Mouse (Mus musculus) limb, embryonic 15.5 days (tissue): ENCODE measurements around the gene Cela2a. TPM values are rescaled to one million over a fixed set of nuclear protein-coding genes. Genes with fewer than 3 reads are reported as not detected.

Experiments used
- ATAC-seq: fragments of 200-750 bp; cut with Nextera tagmentation; 2 replicates; pipeline ENCODE4 v1.8.0; 2017; ENCODE audit warnings: low read depth, moderate TSS enrichment; ENCODE audit not compliant: insufficient number of reproducible peaks, low FRiP score, low TSS enrichment
- H3K27ac ChIP-seq: fragments of 300-500 bp; sonication (generic); 2 replicates; pipeline ENCODE4 v1.5.1; 2015; ENCODE audit warnings: moderate library complexity, mild to moderate bottlenecking, inconsistent platforms
- H3K27me3 ChIP-seq: fragments of 300-500 bp; sonication (generic); 2 replicates; pipeline ENCODE4 v1.6.1; 2015; ENCODE audit warnings: inconsistent platforms
- H3K36me3 ChIP-seq: fragments of 300-500 bp; sonication (generic); 2 replicates; pipeline ENCODE4 v1.6.1; 2015; ENCODE audit warnings: inconsistent platforms
- H3K4me1 ChIP-seq: fragments of 300-500 bp; sonication (generic); 2 replicates; pipeline ENCODE4 v1.6.1; 2015; ENCODE audit warnings: inconsistent platforms
- H3K4me2 ChIP-seq: fragments of 300-500 bp; sonication (generic); 2 replicates; pipeline ENCODE4 v1.6.1; 2015; ENCODE audit warnings: mild to moderate bottlenecking, inconsistent platforms
- H3K4me3 ChIP-seq: fragments of 300-500 bp; sonication (generic); 2 replicates; pipeline ENCODE4 v1.5.1; 2015; ENCODE audit warnings: mild to moderate bottlenecking, inconsistent platforms
- H3K9ac ChIP-seq: fragments of 300-500 bp; sonication (generic); 2 replicates; pipeline ENCODE4 v1.6.1; 2015; ENCODE audit warnings: inconsistent platforms
- H3K9me3 ChIP-seq: fragments of 300-500 bp; sonication (generic); 2 replicates; pipeline ENCODE4 v1.6.1; 2016; ENCODE audit warnings: inconsistent platforms
- WGBS: fragments of 180-500 bp; shearing (Covaris S2); methylation state at CpG from one replicate; pipeline ENCODE4 v1.1.7; 2015; 5-methylcytosine and 5-hydroxymethylcytosine counted together
- polyA plus RNA-seq: library from polyadenylated mRNA; unstranded; fragments of >200 nt; fragmentation: Nextera tagmentation; extraction: Ambion mirVana; gene quantifications from 2 replicates; pipeline ENCODE4 v1.2.1, GENCODE M21; 2015

Cela2a gene
- polyA plus RNA-seq, 1 experiment from 2014 or later = not detected

- no peak overlapping the region for H3K4me3 ChIP-seq
- no peaks in the 10 kb centered on the region for H3K9me3 ChIP-seq
- WGBS = 75% methylated on average over 10 of the region's 10 CpGs
- H3K9ac ChIP-seq = no peak overlapping the region
- no peaks in the 10 kb centered on the region for H3K27me3 ChIP-seq
- H3K4me2 ChIP-seq = no peak overlapping the region
- no peak overlapping the region for H3K27ac ChIP-seq
- H3K4me1 ChIP-seq = 0 out of 2 replicates have a peak, but pooled peaks cover 6% of the 10 kb centered on the region
- no peak for ATAC-seq
- peaks cover 29% of the 10 kb centered on the region for H3K36me3 ChIP-seq
Observed at GRCm38 (mm10) chr4:141817706-141818105, 8.3 kb downstream of the Cela2a start.

GRCm38 (mm10) chr4:141816776-141817655 is 8.9 kb downstream of the Cela2a start:
- Histone ChIP-seq H3K36me3 (peaks cover 36% of the 10 kb centered on the region), H3K9me3 (no peaks in the 10 kb centered on the region), H3K4me2 (no peak overlapping the region), H3K9ac (no peak overlapping the region), H3K27me3 (no peaks in the 10 kb centered on the region), H3K4me3 (no peak overlapping the region), H3K4me1 (0 out of 2 replicates have a peak, but pooled peaks cover 6% of the 10 kb centered on the region), H3K27ac (no peak overlapping the region)
- WGBS = 72% methylated on average over 14 of the region's 14 CpGs
- ATAC-seq = no peak

- H3K9me3 ChIP-seq = no peaks in the 10 kb centered on the region
- H3K9ac ChIP-seq = no peak overlapping the region
- H3K4me3 ChIP-seq = no peak overlapping the region
- no peak overlapping the region for H3K27ac ChIP-seq
- H3K27me3 ChIP-seq = no peaks in the 10 kb centered on the region
- peaks cover 43% of the 10 kb centered on the region for H3K36me3 ChIP-seq
- no peak for ATAC-seq
- no peak overlapping the region for H3K4me2 ChIP-seq
- WGBS = 85% methylated on average over 7 of the region's 7 CpGs
- H3K4me1 ChIP-seq = 0 out of 2 replicates have a peak, but pooled peaks cover 6% of the 10 kb centered on the region
Observed at GRCm38 (mm10) chr4:141816267-141816666, 9.7 kb downstream of the Cela2a start.

GRCm38 (mm10) chr4:141811375-141811774 is 14.6 kb downstream of the Cela2a start:
- ATAC-seq = no peak
- Histone ChIP-seq H3K27ac (no peak overlapping the region), H3K4me1 (no peaks in the 10 kb centered on the region), H3K4me3 (no peak overlapping the region), H3K9ac (no peak overlapping the region), H3K9me3 (no peaks in the 10 kb centered on the region), H3K4me2 (no peak overlapping the region), H3K36me3 (peaks cover 92% of the 10 kb centered on the region), H3K27me3 (no peaks in the 10 kb centered on the region)
- 94% methylated on average over 7 of the region's 7 CpGs for WGBS

GRCm38 (mm10) chr4:141810975-141811374 is 15.0 kb downstream of the Cela2a start:
- Histone ChIP-seq H3K9me3 (no peaks in the 10 kb centered on the region), H3K36me3 (peaks cover 94% of the 10 kb centered on the region), H3K4me1 (no peaks in the 10 kb centered on the region), H3K4me2 (no peak overlapping the region), H3K27ac (no peak overlapping the region), H3K9ac (no peak overlapping the region), H3K4me3 (no peak overlapping the region), H3K27me3 (no peaks in the 10 kb centered on the region)
- ATAC-seq = no peak
- 96% methylated on average over 2 of the region's 2 CpGs for WGBS

GRCm38 (mm10) chr4:141809850-141810464 is 16.0 kb downstream of the Cela2a start:
- H3K9me3 ChIP-seq = no peaks in the 10 kb centered on the region
- H3K27ac ChIP-seq = no peak overlapping the region
- 79% methylated on average over 8 of the region's 8 CpGs for WGBS
- no peak for ATAC-seq
- no peak overlapping the region for H3K4me3 ChIP-seq
- no peak overlapping the region for H3K4me2 ChIP-seq
- no peak overlapping the region for H3K9ac ChIP-seq
- peaks cover 98% of the 10 kb centered on the region for H3K36me3 ChIP-seq
- H3K4me1 ChIP-seq = no peaks in the 10 kb centered on the region
- no peaks in the 10 kb centered on the region for H3K27me3 ChIP-seq

GRCm38 (mm10) chr4:141805886-141806285 is 20.1 kb downstream of the Cela2a start:
- no peak for ATAC-seq
- 95% methylated on average over 8 of the region's 8 CpGs for WGBS
- H3K9me3 ChIP-seq = no peaks in the 10 kb centered on the region
- H3K9ac ChIP-seq = no peak overlapping the region
- H3K4me1 ChIP-seq = no peaks in the 10 kb centered on the region
- H3K27ac ChIP-seq = no peak overlapping the region
- H3K36me3 ChIP-seq = peaks cover 79% of the 10 kb centered on the region
- no peak overlapping the region for H3K4me3 ChIP-seq
- H3K4me2 ChIP-seq = no peak overlapping the region
- no peaks in the 10 kb centered on the region for H3K27me3 ChIP-seq

- Histone ChIP-seq H3K36me3 (peaks cover 61% of the 10 kb centered on the region), H3K27me3 (no peaks in the 10 kb centered on the region), H3K27ac (no peak overlapping the region), H3K4me1 (no peaks in the 10 kb centered on the region), H3K9me3 (no peaks in the 10 kb centered on the region), H3K4me3 (no peak overlapping the region), H3K9ac (no peak overlapping the region), H3K4me2 (no peak overlapping the region)
- WGBS = 86% methylated on average over 4 of the region's 4 CpGs
- ATAC-seq = no peak
Observed at GRCm38 (mm10) chr4:141804105-141804504, 21.9 kb downstream of the Cela2a start.

GRCm38 (mm10) chr4:141797545-141797944 is 28.4 kb downstream of the Cela2a start:
- H3K4me1 ChIP-seq = peaks cover 20% of the 10 kb centered on the region
- 90% methylated on average over 5 of the region's 5 CpGs for WGBS
- H3K9me3 ChIP-seq = no peaks in the 10 kb centered on the region
- no peak for ATAC-seq
- no peak overlapping the region for H3K9ac ChIP-seq
- 0 out of 2 replicates have a peak, but pooled peaks cover 18% of the 10 kb centered on the region for H3K36me3 ChIP-seq
- H3K27ac ChIP-seq = no peak overlapping the region
- H3K27me3 ChIP-seq = no peaks in the 10 kb centered on the region
- H3K4me3 ChIP-seq = no peak overlapping the region
- H3K4me2 ChIP-seq = no peak overlapping the region

- no peaks in the 10 kb centered on the region for H3K27me3 ChIP-seq
- 0 out of 2 replicates have a peak, but pooled peaks cover 18% of the 10 kb centered on the region for H3K36me3 ChIP-seq
- H3K4me3 ChIP-seq = no peak overlapping the region
- H3K4me1 ChIP-seq = peaks cover 20% of the 10 kb centered on the region
- WGBS = 65% methylated on average over 4 of the region's 4 CpGs
- H3K27ac ChIP-seq = no peak overlapping the region
- H3K9me3 ChIP-seq = no peaks in the 10 kb centered on the region
- H3K9ac ChIP-seq = no peak overlapping the region
- no peak overlapping the region for H3K4me2 ChIP-seq
- no peak for ATAC-seq
Observed at GRCm38 (mm10) chr4:141796954-141797353, 29.0 kb downstream of the Cela2a start.

- H3K9me3 ChIP-seq = no peaks in the 10 kb centered on the region
- H3K27me3 ChIP-seq = no peaks in the 10 kb centered on the region
- H3K4me2 ChIP-seq = no peak overlapping the region
- no peak overlapping the region for H3K9ac ChIP-seq
- H3K27ac ChIP-seq = no peak overlapping the region
- peaks cover 20% of the 10 kb centered on the region for H3K4me1 ChIP-seq
- H3K36me3 ChIP-seq = 0 out of 2 replicates have a peak, but pooled peaks cover 18% of the 10 kb centered on the region
- ATAC-seq = no peak
- H3K4me3 ChIP-seq = no peak overlapping the region
- WGBS = 85% methylated on average over 7 of the region's 7 CpGs
Observed at GRCm38 (mm10) chr4:141796356-141796755, 29.6 kb downstream of the Cela2a start.

GRCm38 (mm10) chr4:141794152-141794535 is 31.8 kb downstream of the Cela2a start:
- 11% methylated on average over 5 of the region's 5 CpGs for WGBS
- peak overlapping the region; percentile 74 for H3K4me3 ChIP-seq
- no peaks in the 10 kb centered on the region for H3K9me3 ChIP-seq
- peak overlapping the region; percentile 53 for H3K9ac ChIP-seq
- no peak for ATAC-seq
- H3K4me2 ChIP-seq = peak overlapping the region; percentile 54
- peaks cover 30% of the 10 kb centered on the region for H3K4me1 ChIP-seq
- H3K27ac ChIP-seq = peak overlapping the region; percentile 95
- 0 out of 2 replicates have a peak, but pooled peaks cover 18% of the 10 kb centered on the region for H3K36me3 ChIP-seq
- H3K27me3 ChIP-seq = no peaks in the 10 kb centered on the region
